Mouse (Mus musculus): ENCODE measurements around the gene Gm9745.
"Not testable (repeated sequence)": the region's sequence is repeated elsewhere in the genome, so short reads cannot be mapped to it uniquely, and the experiment has no call there.

Gm9745 gene

DNA sequence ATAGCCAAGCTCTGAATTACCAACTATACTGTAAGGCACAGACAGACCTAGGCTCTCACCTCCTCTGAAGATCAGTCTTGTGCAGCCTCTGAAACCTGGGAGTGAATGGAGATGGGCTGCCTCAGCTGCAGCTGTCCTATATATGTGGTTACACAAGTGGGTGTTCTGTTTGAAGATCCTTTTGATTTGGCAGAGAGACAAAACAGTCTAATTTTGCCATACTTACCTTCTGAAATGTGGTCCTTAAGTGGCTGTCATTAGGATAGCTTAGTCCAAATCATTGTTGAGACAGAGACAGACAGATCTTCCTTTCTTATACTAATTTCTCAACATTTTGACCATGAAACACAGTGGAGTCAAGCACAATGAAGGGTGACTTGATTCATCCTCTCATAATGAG, at the start of gene Gm9745:
Gene Gm9745 (minus strand): TSS at position 101 of the 400 bp plus-strand sequence.
- DNase-seq (ENCODE audit: low spot score): not testable (repeated sequence)

DNA sequence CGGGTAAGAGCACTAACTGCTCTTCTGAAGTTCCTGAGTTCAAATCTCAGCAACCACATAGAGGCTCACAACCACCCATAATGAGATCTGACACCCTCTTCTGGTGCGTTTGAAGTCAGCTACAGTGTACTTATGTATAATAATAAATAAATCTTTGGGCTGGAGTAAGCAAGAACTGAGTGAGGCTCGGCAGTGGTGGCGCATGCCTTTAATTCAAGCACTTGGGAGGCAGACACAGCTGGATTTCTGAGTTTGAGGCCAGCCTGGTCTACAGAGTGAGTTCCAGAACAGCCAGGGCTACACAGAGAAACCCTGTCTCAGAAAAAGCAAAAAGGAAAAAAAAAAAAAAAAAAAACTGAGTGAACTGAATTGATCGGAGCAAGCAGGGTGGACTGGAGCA, 49.2 kb upstream of the Gm9745 start:
- not testable (repeated sequence) for DNase-seq (ENCODE audit: low spot score)

DNA sequence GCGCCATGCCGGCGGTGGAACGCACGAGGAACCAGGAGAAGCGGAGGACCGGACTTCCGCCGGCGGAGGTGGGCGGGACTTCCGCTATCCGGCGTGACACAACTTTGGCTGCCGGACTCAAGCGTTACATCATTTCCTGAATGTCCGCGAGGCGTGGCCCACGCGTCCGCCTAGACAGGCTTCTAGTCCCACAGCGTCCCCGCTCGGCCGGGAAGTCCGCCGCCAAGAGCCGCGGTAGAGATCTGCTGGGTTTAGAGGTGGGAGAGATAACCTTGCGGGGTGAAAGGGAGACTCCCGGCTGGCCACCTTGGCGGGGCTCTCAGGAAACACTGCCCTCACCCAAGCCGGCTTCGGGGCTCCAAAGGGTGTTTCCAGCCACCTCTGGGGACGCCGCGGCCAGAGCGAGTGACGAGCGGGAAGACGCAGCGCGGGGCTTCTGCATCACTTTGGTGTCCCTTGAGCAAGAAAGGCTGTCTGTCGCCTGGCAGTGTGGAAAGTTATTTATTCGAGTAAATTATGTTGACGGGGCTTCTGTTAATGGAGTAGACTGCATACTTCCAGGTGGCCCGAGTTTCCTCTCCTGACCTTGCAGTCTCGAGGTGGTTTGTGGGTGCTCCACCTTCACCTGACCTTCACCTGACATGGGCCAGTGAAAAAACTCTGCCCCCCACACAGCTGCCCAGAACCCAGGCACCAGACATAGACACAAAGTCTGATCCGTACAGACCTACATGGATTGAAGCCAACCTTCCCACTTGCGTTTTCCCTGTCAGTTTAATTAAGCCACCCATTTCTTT, 48.2 kb upstream of the Gm9745 start, which contains the start of gene Gtpbp4:
Gene Gtpbp4 (minus strand): TSS at position 94 of the 797 bp plus-strand sequence.
- peak; percentile 99 for DNase-seq (ENCODE audit: low spot score)

DNA sequence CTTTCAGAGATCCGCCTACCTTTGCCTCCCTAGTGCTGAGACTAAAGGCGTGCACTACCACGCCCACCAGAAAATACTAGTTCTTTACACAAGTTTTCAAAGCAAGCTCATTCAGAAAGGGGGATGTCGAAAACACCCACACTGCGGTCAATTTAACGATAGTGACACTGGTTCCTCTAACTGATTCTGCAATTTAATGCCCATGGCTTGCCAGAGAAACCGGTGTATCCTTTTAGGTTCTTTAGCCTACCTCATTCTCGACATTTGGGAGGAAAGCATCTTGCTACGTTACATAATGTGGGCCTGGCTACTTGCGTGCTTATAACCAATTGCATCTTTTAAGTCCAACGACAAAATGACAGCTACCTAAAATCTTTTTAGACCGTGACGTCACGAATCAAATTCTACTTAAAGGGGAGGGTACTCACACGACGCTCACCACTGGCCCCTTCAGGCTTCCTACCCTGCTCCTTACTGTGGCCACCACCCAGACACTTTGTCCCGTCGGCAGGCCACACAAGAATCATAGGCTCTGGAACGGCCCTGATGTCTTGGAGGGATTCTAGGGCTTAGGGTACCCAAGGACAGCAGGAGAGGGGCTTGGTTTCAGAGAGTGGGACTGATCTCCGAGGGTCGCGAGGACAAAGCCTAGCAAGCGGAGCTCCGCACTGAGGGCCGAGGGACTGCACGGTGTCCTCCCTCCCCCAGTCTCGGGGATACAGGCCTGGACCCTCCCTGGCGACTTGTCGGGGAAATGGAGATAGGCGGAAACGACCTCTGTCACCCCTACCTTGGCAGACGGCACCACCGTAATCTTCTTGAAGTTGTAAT, 47.3 kb upstream of the Gm9745 start:
- peak; percentile 80 for DNase-seq (ENCODE audit: low spot score)

DNA sequence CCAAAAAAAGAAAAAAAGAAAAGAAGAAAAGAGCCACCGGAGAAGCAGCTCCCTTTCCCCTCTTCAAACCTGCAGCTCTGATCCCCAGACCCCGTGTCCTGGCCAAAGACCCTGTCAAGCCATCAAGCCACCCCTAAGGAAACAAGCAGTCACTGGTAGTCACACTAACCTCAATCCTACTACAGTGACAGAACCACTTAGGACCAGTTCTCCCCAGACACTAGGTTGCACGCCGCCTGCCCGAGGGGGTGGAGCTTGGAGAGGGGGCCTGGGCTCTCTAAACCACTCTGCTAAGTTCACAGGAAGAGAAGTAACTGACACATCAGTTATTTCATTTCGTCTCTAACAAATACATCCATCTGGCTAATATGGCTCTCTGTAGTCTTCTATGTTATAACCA, 44.2 kb upstream of the Gm9745 start:
- no peak for DNase-seq (ENCODE audit: low spot score)

DNA sequence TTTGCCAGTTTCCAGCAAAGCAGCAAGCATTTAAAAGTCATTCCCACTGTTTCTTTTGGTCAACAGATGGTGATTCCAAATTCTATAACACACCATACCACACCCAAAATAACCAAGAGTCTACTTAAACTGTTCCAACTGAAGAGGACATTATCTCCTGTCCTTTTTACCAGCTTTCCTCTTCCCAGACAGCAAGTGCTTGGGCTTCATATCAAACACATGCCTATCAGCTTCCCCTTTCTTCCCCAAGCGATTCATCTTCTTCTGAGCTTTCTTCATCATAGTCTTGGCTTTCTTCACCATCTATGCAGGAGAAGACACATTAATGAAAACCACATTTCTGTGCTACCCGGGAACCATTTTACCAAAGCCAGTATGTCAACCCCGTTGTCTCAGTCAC, 24.9 kb upstream of the Gm9745 start:
- DNase-seq (ENCODE audit: low spot score): no peak

DNA sequence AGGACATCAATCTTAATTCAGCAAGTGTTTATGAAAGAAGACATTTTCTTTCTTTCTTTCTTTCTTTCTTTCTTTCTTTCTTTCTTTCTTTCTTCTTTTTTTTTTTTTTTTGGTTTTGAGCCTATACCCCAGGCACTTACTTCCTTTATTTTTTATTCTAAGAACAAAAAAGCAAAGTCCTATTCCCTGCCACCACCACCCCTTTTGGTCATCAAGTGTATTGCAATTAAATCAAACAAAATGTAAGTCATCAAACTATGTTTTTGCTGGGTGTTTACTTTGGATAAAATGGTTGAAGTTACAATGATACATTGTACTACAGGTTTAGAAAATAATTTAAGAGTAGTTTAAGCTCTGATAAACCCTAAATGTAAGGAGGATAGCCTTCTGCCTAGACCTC, 24.3 kb upstream of the Gm9745 start:
- no peak for DNase-seq (ENCODE audit: low spot score)

DNA sequence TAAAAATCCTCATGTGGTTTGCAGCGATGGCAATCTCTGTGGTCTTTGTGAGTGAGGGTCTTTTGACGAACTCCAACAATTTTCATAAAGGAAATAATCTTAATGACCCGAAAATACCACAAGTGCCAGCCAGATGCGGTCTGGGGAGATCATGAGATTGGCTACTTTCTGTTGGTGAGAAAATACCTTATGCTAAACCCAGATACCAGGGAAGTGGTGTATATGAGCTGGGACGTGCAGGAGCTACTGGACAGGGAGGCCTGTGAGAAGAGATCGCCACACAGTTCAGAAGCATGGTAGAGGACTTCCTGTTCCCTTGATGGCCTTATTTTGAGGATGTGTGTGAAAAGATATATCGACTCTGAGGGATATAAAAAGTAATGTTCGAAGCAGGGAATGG, 19.7 kb upstream of the Gm9745 start:
- DNase-seq (ENCODE audit: low spot score): no peak

DNA sequence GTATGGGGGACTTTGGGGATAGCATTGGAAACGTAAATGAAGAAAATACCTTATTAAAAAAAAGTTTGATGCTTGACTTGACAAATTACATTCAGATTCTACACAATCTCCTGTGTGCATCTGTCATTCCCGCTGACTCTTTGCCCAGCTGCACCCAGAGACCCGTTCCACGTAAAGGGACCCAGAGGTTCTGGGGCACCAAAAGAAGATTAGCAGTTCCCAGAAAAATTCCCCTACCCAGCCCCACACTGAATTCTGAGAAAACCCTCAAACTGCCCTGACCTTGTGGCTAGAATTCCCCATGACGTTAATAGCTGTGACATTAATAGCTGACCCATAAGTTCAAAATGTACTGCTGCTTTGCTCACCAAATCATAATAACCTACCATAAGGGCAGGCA, 17.2 kb upstream of the Gm9745 start:
- DNase-seq (ENCODE audit: low spot score): no peak

DNA sequence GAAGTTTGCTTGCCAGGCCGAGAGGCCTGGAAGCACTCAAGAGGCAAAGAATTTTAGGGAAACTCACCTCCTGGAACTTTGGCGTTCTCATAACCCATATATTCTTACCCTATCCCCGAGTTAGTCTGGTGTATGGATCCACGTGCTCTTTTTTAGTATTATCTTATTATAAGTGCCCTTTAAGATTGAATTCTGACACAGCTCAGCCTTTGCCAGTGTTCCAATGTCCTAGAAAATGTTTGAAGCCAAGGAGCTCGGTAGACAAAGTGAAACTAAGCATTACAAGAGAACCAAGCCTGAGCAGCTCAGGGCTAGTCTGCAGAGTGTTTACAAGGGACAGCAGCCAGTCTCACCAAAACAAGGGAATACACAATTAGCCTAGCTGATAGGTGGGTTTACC, 14.2 kb upstream of the Gm9745 start:
- DNase-seq (ENCODE audit: low spot score): not testable (repeated sequence)

DNA sequence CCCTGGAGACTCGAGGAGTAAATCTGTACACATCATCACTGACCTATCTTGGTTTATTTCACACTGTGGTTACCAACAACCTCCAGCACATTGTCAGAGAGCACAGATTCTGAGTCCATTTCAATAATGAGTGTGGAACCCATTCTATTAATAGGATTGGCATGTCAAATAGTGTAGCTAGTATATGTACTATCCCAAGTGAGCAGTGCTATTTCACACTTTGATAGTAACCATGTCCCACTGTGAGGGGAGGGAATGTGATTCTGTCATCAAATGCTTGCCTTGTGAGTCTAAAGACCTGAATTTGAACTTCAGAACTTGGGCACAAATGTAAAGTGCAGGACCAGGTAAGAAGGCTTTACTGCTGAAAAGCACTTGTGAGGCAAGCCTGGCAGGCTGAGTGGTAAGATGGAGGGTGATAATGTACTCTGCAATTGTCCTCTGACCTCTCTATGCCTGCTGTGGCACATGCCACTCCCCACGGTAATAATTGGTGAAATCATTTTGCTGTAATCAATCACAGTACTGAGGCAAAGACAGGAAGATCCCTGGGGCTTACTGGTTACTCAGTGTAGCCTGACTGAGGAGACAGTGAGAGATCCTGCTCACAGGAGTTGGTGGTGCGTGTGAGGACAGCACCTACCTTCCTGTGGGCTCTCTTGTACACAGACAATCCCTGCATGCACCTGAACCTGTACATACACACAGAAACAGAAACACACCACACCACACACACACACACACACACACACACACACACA, 13.3 kb upstream of the Gm9745 start:
- DNase-seq (ENCODE audit: low spot score): not testable (repeated sequence)

DNA sequence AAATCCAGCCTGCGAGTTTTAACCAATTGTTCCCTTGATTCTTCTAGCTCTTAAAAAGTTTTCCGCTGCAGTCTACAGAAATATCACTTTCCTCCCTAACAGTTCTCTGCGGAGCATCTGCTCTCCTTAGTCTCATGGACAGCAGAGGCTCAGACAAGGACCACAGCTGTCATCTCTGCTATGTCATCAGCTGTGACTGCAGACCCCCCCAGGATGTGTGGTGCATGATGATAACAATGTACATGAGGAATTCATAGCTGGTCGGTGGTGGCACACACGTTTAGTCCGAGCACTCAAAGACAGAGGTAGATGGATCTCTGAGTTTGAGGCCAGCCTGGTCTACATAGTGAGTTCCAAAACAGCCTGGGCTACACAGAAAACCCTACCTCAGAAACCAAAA, 11.5 kb upstream of the Gm9745 start:
- not testable (repeated sequence) for DNase-seq (ENCODE audit: low spot score)

DNA sequence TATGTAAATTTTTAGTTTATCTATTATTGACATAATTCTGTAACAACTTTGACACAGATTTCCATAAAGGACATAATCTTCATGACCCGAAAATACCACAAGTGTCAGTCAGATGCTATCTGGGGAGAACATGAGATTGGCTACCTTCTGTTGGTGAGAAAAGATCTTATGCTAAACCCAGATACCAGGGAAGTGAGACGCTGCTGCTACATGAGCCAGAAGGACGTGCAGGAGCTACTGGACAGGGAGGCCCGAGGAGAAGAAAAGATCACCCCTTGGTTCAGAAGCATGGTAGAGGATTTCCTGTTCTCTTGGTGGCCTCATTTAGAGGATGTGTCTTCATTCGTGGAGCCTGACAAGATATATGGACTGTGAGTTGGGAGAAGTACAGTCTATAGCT, 11.0 kb upstream of the Gm9745 start:
- not testable (repeated sequence) for DNase-seq (ENCODE audit: low spot score)

DNA sequence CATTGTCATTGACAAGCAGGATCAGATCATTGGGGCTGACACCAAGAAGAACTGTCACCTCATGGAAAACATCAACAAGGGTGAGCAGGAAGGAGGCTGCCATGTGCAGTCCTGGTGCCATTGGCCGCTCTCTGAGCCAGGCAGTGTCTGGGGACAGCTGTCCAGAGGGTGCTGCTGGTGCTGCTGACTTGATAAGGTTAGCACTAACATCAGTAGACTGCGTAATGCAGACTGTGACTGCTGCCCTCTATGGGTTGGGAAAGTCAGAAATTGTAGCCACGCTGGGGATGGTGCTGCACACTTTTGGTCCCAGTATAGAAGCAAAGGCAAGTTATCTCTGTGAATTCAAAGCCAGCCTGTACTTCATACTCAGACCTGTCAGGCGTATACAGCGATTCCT, 8.8 kb upstream of the Gm9745 start:
- DNase-seq (ENCODE audit: low spot score): not testable (repeated sequence)

DNA sequence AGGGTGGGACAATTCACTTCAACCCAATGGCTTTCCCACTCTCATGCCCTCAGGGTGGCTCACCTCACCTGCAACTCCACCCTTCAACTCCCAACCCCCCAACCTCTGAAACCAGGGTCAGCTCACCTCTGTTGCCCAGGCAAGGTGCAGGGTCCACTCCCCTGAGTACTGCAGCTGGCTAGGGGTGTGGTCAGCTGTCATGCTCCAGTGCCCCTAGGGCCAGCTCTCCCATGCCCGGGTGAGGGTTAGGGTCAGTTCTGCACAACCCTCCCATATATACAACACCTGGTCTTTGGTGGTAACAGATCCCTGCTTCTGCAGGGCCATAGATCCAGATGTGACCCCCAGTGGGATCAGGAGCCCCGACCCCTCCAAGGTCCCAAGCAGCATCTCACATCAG, 7.1 kb upstream of the Gm9745 start:
- not testable (repeated sequence) for DNase-seq (ENCODE audit: low spot score)

DNA sequence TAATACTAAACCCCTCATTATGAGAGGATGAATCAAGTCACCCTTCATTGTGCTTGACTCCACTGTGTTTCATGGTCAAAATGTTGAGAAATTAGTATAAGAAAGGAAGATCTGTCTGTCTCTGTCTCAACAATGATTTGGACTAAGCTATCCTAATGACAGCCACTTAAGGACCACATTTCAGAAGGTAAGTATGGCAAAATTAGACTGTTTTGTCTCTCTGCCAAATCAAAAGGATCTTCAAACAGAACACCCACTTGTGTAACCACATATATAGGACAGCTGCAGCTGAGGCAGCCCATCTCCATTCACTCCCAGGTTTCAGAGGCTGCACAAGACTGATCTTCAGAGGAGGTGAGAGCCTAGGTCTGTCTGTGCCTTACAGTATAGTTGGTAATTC, 4.5 kb upstream of the Gm9745 start, which contains the start of gene Idi2:
Gene Idi2 (plus strand): TSS at position 301 of the 400 bp plus-strand sequence.
- not testable (repeated sequence) for DNase-seq (ENCODE audit: low spot score)

DNA sequence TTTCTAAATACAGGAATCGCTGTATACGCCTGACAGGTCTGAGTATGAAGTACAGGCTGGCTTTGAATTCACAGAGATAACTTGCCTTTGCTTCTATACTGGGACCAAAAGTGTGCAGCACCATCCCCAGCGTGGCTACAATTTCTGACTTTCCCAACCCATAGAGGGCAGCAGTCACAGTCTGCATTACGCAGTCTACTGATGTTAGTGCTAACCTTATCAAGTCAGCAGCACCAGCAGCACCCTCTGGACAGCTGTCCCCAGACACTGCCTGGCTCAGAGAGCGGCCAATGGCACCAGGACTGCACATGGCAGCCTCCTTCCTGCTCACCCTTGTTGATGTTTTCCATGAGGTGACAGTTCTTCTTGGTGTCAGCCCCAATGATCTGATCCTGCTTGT, 4.2 kb downstream of the Gm9745 start:
- DNase-seq (ENCODE audit: low spot score): not testable (repeated sequence)

DNA sequence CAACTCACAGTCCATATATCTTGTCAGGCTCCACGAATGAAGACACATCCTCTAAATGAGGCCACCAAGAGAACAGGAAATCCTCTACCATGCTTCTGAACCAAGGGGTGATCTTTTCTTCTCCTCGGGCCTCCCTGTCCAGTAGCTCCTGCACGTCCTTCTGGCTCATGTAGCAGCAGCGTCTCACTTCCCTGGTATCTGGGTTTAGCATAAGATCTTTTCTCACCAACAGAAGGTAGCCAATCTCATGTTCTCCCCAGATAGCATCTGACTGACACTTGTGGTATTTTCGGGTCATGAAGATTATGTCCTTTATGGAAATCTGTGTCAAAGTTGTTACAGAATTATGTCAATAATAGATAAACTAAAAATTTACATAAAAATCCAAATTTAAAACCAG, 6.3 kb downstream of the Gm9745 start:
- not testable (repeated sequence) for DNase-seq (ENCODE audit: low spot score)

DNA sequence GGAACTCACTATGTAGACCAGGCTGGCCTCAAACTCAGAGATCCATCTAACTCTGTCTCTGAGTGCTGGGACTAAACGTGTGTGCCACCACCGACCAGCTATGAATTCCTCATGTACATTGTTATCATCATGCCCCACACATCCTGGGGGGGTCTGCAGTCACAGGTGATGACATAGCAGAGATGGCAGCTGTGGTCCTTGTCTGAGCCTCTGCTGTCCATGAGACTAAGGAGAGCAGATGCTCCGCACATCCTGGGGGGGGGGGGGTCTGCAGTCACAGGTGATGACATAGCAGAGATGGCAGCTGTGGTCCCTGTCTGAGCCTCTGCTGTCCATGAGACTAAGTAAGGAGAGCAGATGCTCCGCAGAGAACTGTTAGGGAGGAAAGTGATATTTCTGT, 6.9 kb downstream of the Gm9745 start:
- DNase-seq (ENCODE audit: low spot score): not testable (repeated sequence)

DNA sequence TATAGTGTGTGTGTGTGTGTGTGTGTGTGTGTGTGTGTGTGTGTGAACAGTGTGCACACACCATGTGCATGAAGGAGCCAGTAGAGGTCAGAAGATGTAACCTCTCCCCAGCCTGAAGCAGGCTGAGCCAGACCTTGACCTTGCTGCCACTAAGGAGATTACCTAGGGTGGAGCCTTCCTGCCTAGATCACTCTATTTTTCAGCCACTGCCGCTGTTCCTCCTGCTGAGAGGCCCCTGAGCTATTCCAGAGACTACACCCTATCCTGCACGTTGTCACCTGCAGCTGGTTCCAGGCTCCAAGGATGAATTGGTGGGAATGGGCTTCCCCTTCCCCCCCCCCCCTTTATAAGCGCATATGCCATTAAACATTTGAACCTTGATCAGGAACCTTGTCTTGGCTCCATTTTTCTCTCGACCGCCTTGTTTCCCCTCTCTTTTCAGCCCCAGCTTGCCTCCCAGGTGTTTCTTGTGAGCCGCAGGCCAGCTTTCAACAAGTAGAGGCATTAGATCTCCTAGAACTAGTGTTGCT, 10.4 kb downstream of the Gm9745 start:
- DNase-seq (ENCODE audit: low spot score): not testable (repeated sequence)

DNA sequence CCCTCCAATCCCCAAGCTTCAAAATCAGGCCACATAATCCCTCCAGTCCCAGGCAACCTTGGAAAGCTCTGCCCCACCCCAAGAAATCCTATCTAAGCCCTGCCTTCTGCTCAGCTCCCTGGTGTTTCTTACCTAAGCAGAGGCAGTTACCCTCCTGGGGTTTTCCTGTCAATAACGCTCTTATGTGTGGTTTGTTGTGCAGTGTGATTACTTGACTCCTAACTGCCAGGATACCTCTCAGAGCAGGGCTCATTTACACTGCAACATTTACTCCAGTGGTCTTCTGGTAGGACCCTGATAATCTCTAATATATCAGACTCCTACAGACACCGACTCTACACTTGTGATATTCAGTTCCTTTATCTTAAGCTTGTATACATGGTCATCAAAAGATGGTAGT, 14.5 kb downstream of the Gm9745 start:
- DNase-seq (ENCODE audit: low spot score): no peak

DNA sequence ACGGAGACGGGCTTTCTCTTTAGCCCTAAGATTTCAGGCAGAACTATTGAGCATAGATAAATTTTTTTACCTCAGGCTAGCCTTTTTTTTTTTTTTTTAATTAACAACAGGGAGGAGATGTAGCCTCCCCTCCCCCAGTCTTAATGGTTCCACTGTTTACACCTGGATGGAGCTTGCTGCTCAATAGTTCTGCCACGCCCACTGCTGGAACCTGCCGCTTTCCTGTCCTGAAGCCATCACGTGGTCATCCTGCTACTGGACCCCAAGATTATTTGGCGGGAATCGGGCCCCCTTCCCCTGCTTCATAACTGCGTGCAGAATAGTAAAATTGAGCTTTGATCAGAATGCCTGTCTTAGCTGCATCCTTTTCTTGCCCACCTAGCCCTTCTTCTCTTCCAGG, 34.1 kb downstream of the Gm9745 start:
- not testable (repeated sequence) for DNase-seq (ENCODE audit: low spot score)
